Mouse (Mus musculus) limb, embryonic 14.5 days (tissue): ENCODE measurements around the gene Lhfp. TPM values are rescaled to one million over a fixed set of nuclear protein-coding genes. Genes with fewer than 3 reads are reported as not detected.
A peak's percentile ranks its signal among the peaks of the same experiment; 100 is the strongest.

Experiments used
- ATAC-seq: fragments of 200-750 bp; cut with Nextera tagmentation; 2 replicates; pipeline ENCODE4 v1.8.0; 2017; ENCODE audit warnings: low read depth, moderate number of reproducible peaks, moderate TSS enrichment; ENCODE audit not compliant: low FRiP score
- DNase-seq: peaks from one replicate; pipeline ENCODE4 v3.0.0-alpha.2; 2015; ENCODE audit warnings: low spot score
- H3K27ac ChIP-seq: fragments of 300-500 bp; sonication (generic); replicated peaks from 2 replicates; pipeline ENCODE4 v1.5.1; 2014; ENCODE audit warnings: low read depth, mild to moderate bottlenecking, low read length, moderate library complexity, mixed read lengths
- H3K27me3 ChIP-seq: fragments of 300-500 bp; sonication (generic); 2 replicates; pipeline ENCODE4 v1.6.1; 2014; ENCODE audit warnings: low read length, mixed read lengths; ENCODE audit not compliant: control insufficient read depth, insufficient read depth
- H3K36me3 ChIP-seq: fragments of 300-500 bp; sonication (generic); 2 replicates; pipeline ENCODE4 v1.6.1; 2014; ENCODE audit warnings: mild to moderate bottlenecking, low read length, moderate library complexity, mixed read lengths; ENCODE audit not compliant: control insufficient read depth, insufficient read depth
- H3K4me1 ChIP-seq: fragments of 300-500 bp; sonication (generic); 2 replicates; pipeline ENCODE4 v1.6.1; 2014; ENCODE audit warnings: antibody characterized with exemption, low read length, mixed read lengths; ENCODE audit not compliant: control insufficient read depth, insufficient read depth
- H3K4me2 ChIP-seq: fragments of 300-500 bp; sonication (generic); replicated peaks from 2 replicates; pipeline ENCODE4 v1.6.1; 2014; ENCODE audit warnings: low read depth, mild to moderate bottlenecking, low read length, moderate library complexity; ENCODE audit not compliant: severe bottlenecking
- H3K4me3 ChIP-seq: fragments of 300-500 bp; sonication (generic); replicated peaks from 2 replicates; pipeline ENCODE4 v1.5.1; 2014; ENCODE audit warnings: low read length
- H3K9ac ChIP-seq: fragments of 300-500 bp; sonication (generic); 2 replicates; pipeline ENCODE4 v1.6.1; 2014; ENCODE audit warnings: mild to moderate bottlenecking, low read depth, low read length, moderate library complexity; ENCODE audit not compliant: severe bottlenecking
- H3K9me3 ChIP-seq: fragments of 300-500 bp; sonication (generic); 2 replicates; pipeline ENCODE4 v1.6.1; 2016; ENCODE audit warnings: low read length; ENCODE audit not compliant: control insufficient read depth
- POLR2A ChIP-seq: fragments of 200-500 bp; IDR thresholded peaks from 2 replicates; pipeline ENCODE4 v1.8.0; 2012; ENCODE audit warnings: inconsistent platforms, mild to moderate bottlenecking, moderate library complexity, borderline replicate concordance; ENCODE audit not compliant: insufficient read depth, insufficient read length; ENCODE audit errors: extremely low read depth
- WGBS: fragments of 180-500 bp; shearing (Covaris S2); extraction: QIAGEN DNeasy Blood & Tissue Kit; methylation state at CpG from one replicate; pipeline ENCODE4 v1.1.7; 2014; 5-methylcytosine and 5-hydroxymethylcytosine counted together
- polyA plus RNA-seq, 2 experiments: library from polyadenylated mRNA; depleted of rRNA in 1 of 2; stranded (reverse) in 1 of 2; unstranded in 1 of 2; fragments of >200 nt; fragmentation: Nextera tagmentation in 1 of 2; extraction: Ambion mirVana in 1 of 2; gene quantifications; 2 replicates each; pipeline versions ENCODE4 v1.2.1 to v1.2.3; 2012 to 2014

The Lhfp gene
- polyA plus RNA-seq, 2 experiments = 83.3 to 94.0 TPM

GRCm38 (mm10) chr3:52999016-52999744 lies 42.1 kb upstream of the Lhfp start:
- TF ChIP-seq POLR2A = no peak
- Histone ChIP-seq H3K27me3 (no peaks in the 10 kb centered on the region), H3K4me3 (no peak overlapping the region), H3K4me1 (no peaks in the 10 kb centered on the region), H3K9ac (no peak overlapping the region), H3K27ac (no peak overlapping the region), H3K36me3 (peaks cover 70% of the 10 kb centered on the region), H3K9me3 (no peaks in the 10 kb centered on the region), H3K4me2 (no peak overlapping the region)
- DNase-seq = no peak
- ATAC-seq = no peak
- 53% methylated on average over 15 of the region's 15 CpGs for WGBS

- no peak overlapping the region for H3K4me2 ChIP-seq
- no peak overlapping the region for H3K9ac ChIP-seq
- H3K27me3 ChIP-seq = no peaks in the 10 kb centered on the region
- H3K4me3 ChIP-seq = no peak overlapping the region
- 66% methylated on average over 3 of the region's 3 CpGs for WGBS
- H3K9me3 ChIP-seq = no peaks in the 10 kb centered on the region
- peaks cover 75% of the 10 kb centered on the region for H3K36me3 ChIP-seq
- H3K27ac ChIP-seq = no peak overlapping the region
- H3K4me1 ChIP-seq = no peaks in the 10 kb centered on the region
- DNase-seq = no peak
- no peak for TF ChIP-seq POLR2A
- ATAC-seq = no peak
These were observed 41.3 kb upstream of the Lhfp start for GRCm38 (mm10) chr3:52999996-53000395.

- no peak for ATAC-seq
- H3K9me3 ChIP-seq = no peaks in the 10 kb centered on the region
- no peak overlapping the region for H3K9ac ChIP-seq
- H3K4me3 ChIP-seq = no peak overlapping the region
- H3K27ac ChIP-seq = no peak overlapping the region
- H3K27me3 ChIP-seq = no peaks in the 10 kb centered on the region
- WGBS = 40% methylated on average over 6 of the region's 6 CpGs
- DNase-seq = peak; percentile 25
- H3K36me3 ChIP-seq = peaks cover 73% of the 10 kb centered on the region
- H3K4me1 ChIP-seq = no peaks in the 10 kb centered on the region
- no peak for TF ChIP-seq POLR2A
- no peak overlapping the region for H3K4me2 ChIP-seq
These were observed 39.3 kb upstream of the Lhfp start for GRCm38 (mm10) chr3:53002076-53002475.

- no peaks in the 10 kb centered on the region for H3K4me1 ChIP-seq
- H3K4me2 ChIP-seq = no peak overlapping the region
- no peaks in the 10 kb centered on the region for H3K9me3 ChIP-seq
- no peaks in the 10 kb centered on the region for H3K27me3 ChIP-seq
- peaks cover 71% of the 10 kb centered on the region for H3K36me3 ChIP-seq
- H3K9ac ChIP-seq = no peak overlapping the region
- H3K27ac ChIP-seq = no peak overlapping the region
- TF ChIP-seq POLR2A = no peak
- no peak for ATAC-seq
- DNase-seq = peak; percentile 72
- WGBS = 65% methylated on average over 2 of the region's 2 CpGs
- no peak overlapping the region for H3K4me3 ChIP-seq
These were observed 36.8 kb upstream of the Lhfp start for GRCm38 (mm10) chr3:53004406-53005114.

- Histone ChIP-seq H3K27ac (no peak overlapping the region), H3K9me3 (no peaks in the 10 kb centered on the region), H3K4me2 (no peak overlapping the region), H3K9ac (no peak overlapping the region), H3K36me3 (peaks cover 58% of the 10 kb centered on the region), H3K4me1 (no peaks in the 10 kb centered on the region), H3K4me3 (no peak overlapping the region), H3K27me3 (no peaks in the 10 kb centered on the region)
- TF ChIP-seq POLR2A = no peak
- DNase-seq (no peak), ATAC-seq (no peak)
- 95% methylated on average over 8 of the region's 8 CpGs for WGBS
These were observed 33.9 kb upstream of the Lhfp start for GRCm38 (mm10) chr3:53007411-53007810.
